Mouse (Mus musculus): ENCODE results near the gene Mgst3. TPM values are rescaled to one million over a fixed set of nuclear protein-coding genes. Genes with fewer than 3 reads are reported as not detected.
A peak's percentile ranks its signal among the peaks of the same experiment; 100 is the strongest.

Gene Mgst3
- total and polyA plus RNA-seq, 3 experiments, result 1.4 TPM; not detected in 2

- H3K27me3 ChIP-seq (replicated peaks), result no peaks in the 10 kb centered on the region
- dilution Hi-C loops (cut with MboI; ENCODE audit: extremely low pct_ligation_motif_present, extremely low pct_unique_long_range_greater_than_20kb, low sequenced_read_pairs), result no loop called here
- peaks cover 6 to 29% of the 10 kb centered on the region in 2 experiments for H3K36me3 ChIP-seq (replicated peaks in 1 of 2; ENCODE audit: control insufficient read depth in 1 of 2, insufficient read depth in 1 of 2, low read length in 1 of 2)
- 0 out of 2 replicates have a peak, but pooled peaks have one; percentile 46 for TF ChIP-seq E2F4 (IDR thresholded peaks at IDR 0.05; ENCODE audit: insufficient replicate concordance, low read depth, low read length)
- TF ChIP-seq UBTF (IDR thresholded peaks at IDR 0.05; ENCODE audit: low read depth, low read length), result no peak
- 0 out of 2 replicates have a peak, but pooled peaks have one; percentile 12 for TF ChIP-seq JUND (conservative IDR thresholded peaks at IDR 0.05; ENCODE audit: low read depth, low read length)
- 0 out of 2 replicates have a peak, but pooled peaks have one; percentile 33 for TF ChIP-seq TCF12 (IDR thresholded peaks at IDR 0.05; ENCODE audit: low read depth, low read length)
- peak; percentile 47 for TF ChIP-seq MEF2A (IDR thresholded peaks at IDR 0.05; ENCODE audit: borderline replicate concordance, low read depth, low read length)
- TF ChIP-seq NRF1 (IDR thresholded peaks at IDR 0.05; ENCODE audit: low read depth, low read length), result no peak
- peak; percentile 84 for TF ChIP-seq RAD21 (IDR thresholded peaks at IDR 0.05; ENCODE audit: low read depth, low read length)
- TF ChIP-seq RCOR1 (conservative IDR thresholded peaks at IDR 0.05; ENCODE audit: low read depth, low read length), result peak; percentile 48; the same call in 1 of the 2 replicates
- TF ChIP-seq TBP (conservative IDR thresholded peaks at IDR 0.05; ENCODE audit: low read depth, low read length), result 0 out of 2 replicates have a peak, but pooled peaks have one; percentile 19
- no peak; the same call in none of the 2 replicates for TF ChIP-seq HCFC1 (IDR thresholded peaks at IDR 0.05; ENCODE audit: low read depth, low read length)
- peak; percentile 56 for TF ChIP-seq ZC3H11A (IDR thresholded peaks at IDR 0.05; ENCODE audit: low read depth, low read length)
- no peak for TF ChIP-seq KAT2A (IDR thresholded peaks at IDR 0.05; ENCODE audit: insufficient replicate concordance, low read length)
- peak; percentile 5; the same call in 1 of the 2 replicates for TF ChIP-seq ZNF384 (IDR thresholded peaks at IDR 0.05; ENCODE audit: low read depth, low read length)
- TF ChIP-seq ZMIZ1 (IDR thresholded peaks at IDR 0.05; ENCODE audit: low read depth, low read length), result no peak
- TF ChIP-seq SIN3A (IDR thresholded peaks at IDR 0.05; ENCODE audit: low read length), result peak; percentile 65
- no peak for TF ChIP-seq MAFK (IDR thresholded peaks at IDR 0.05; ENCODE audit: insufficient replicate concordance, low read length)
- TF ChIP-seq MYC (IDR thresholded peaks at IDR 0.05; ENCODE audit: low read depth, low read length), result no peak
- peak; percentile 83 to 94 for TF ChIP-seq CTCF (conservative IDR thresholded peaks at IDR 0.05 in 1 of 2, IDR thresholded peaks at IDR 0.05 in 1 of 2; ENCODE audit: low read depth in 2 of 2, low read length in 2 of 2)
- TF ChIP-seq GABPA (IDR thresholded peaks at IDR 0.05; ENCODE audit: insufficient replicate concordance, low read depth, low read length), result no peak
- no peak; the same call in 1 of the 2 replicates for TF ChIP-seq BHLHE40 (IDR thresholded peaks at IDR 0.05; ENCODE audit: low read depth, low read length)
- TF ChIP-seq POLR2AphosphoS2 (IDR thresholded peaks at IDR 0.05; ENCODE audit: low read depth, low read length), result no peak
- peak; percentile 75 for TF ChIP-seq IRF4 (IDR thresholded peaks at IDR 0.05; ENCODE audit: low read depth, low read length)
- no peak for TF ChIP-seq USF1 (IDR thresholded peaks at IDR 0.05; ENCODE audit: low read depth, low read length)
- TF ChIP-seq MAX (IDR thresholded peaks at IDR 0.05; ENCODE audit: low read length), result 0 out of 2 replicates have a peak, but pooled peaks have one; percentile 20
- no peak for TF ChIP-seq CHD1 (IDR thresholded peaks at IDR 0.05; ENCODE audit: low read depth, low read length)
- TF ChIP-seq ZKSCAN1 (IDR thresholded peaks at IDR 0.05; ENCODE audit: borderline replicate concordance, low read depth, low read length), result no peak
- TF ChIP-seq JUN (IDR thresholded peaks at IDR 0.05; ENCODE audit: insufficient read depth, low read depth, low read length), result no peak
- TF ChIP-seq NELFE (IDR thresholded peaks at IDR 0.05; ENCODE audit: low read depth, low read length), result peak; percentile 30; the same call in 1 of the 2 replicates
- peak; percentile 33; the same call in 1 of the 2 replicates for TF ChIP-seq CHD2 (IDR thresholded peaks at IDR 0.05; ENCODE audit: low read length)
- 0 out of 2 replicates have a peak, but pooled peaks have one; percentile 20 for TF ChIP-seq ETS1 (conservative IDR thresholded peaks at IDR 0.05; ENCODE audit: low read depth, low read length)
- peak; percentile 52; the same call in 1 of the 2 replicates for TF ChIP-seq MXI1 (IDR thresholded peaks at IDR 0.05; ENCODE audit: low read depth, low read length)
- TF ChIP-seq MAZ (IDR thresholded peaks at IDR 0.05; ENCODE audit: low read depth, low read length), result 0 out of 2 replicates have a peak, but pooled peaks have one; percentile 11
- TF ChIP-seq POLR2A (IDR thresholded peaks at IDR 0.05; ENCODE audit: low read depth, low read length), result no peak
- TF ChIP-seq USF2 (conservative IDR thresholded peaks at IDR 0.05; ENCODE audit: low read depth, low read length), result no peak
- peak; percentile 84 for TF ChIP-seq SMC3 (IDR thresholded peaks at IDR 0.05; ENCODE audit: low read depth, low read length)
- no peak for TF ChIP-seq PAX5 (IDR thresholded peaks at IDR 0.05; ENCODE audit: low read length)
- peak; percentile 83 for TF ChIP-seq EP300 (IDR thresholded peaks at IDR 0.05; ENCODE audit: low read length)
- TF ChIP-seq ELF1 (IDR thresholded peaks at IDR 0.05; ENCODE audit: low read depth, low read length), result no peak
- H3K4me2 ChIP-seq (ENCODE audit: insufficient read depth, low read depth, poor library complexity, severe bottlenecking), result peak overlapping the region; percentile 68
- DNase-seq (ENCODE audit: extremely low read depth), result peak; percentile 89
- H3K27ac ChIP-seq (ENCODE audit: insufficient read depth, low read depth), result peak overlapping the region; percentile 24; the same call in 1 of the 2 replicates
- H3K4me1 ChIP-seq (ENCODE audit: control insufficient read depth in 1 of 2, insufficient read depth in 2 of 2), result peaks cover 8 to 22% of the 10 kb centered on the region in 2 experiments
- H3K79me2 ChIP-seq (replicated peaks; ENCODE audit: control insufficient read depth, extremely low read depth, insufficient read depth, poor library complexity, severe bottlenecking), result no peaks in the 10 kb centered on the region
- H3K9me3 ChIP-seq (replicated peaks; ENCODE audit: low read length), result no peaks in the 10 kb centered on the region
- no peak overlapping the region for H3K4me3 ChIP-seq (replicated peaks in 1 of 3; ENCODE audit: low read depth in 2 of 3, low read length in 2 of 3, poor library complexity in 1 of 3)
- in situ Hi-C loops (cut with MboI; ENCODE audit: low pct_ligation_motif_present, low pct_unique_long_range_greater_than_20kb, low sequenced_read_pairs), result loop anchor here (5.0 kb wide), 1 partner anchor 105 kb away; no protein-coding TSS in a partner anchor
- no peak overlapping the region for H3K9ac ChIP-seq (ENCODE audit: insufficient read depth, low read depth)
Observed at GRCm38 (mm10) chr1:167337463-167338095, 56.1 kb downstream of the Mgst3 start.

All from CH12.LX (cell line).